Mouse (Mus musculus) olfactory bulb, adult 2 months (tissue): ENCODE results near the gene Il4. TPM values are rescaled to one million over a fixed set of nuclear protein-coding genes. Genes with fewer than 3 reads are reported as not detected.

Source experiments
- H3K27ac ChIP-seq: fragments of 200-500 bp; 2 replicates; pipeline ENCODE4 v1.5.1; 2012; ENCODE audit warnings: low read depth, low read length; ENCODE audit not compliant: insufficient read depth
- H3K4me1 ChIP-seq: fragments of 200-500 bp; 2 replicates; pipeline ENCODE4 v1.6.1; 2012; ENCODE audit warnings: low read length; ENCODE audit not compliant: control insufficient read depth, insufficient read depth
- H3K4me3 ChIP-seq: fragments of 200-500 bp; 2 replicates; pipeline ENCODE4 v1.5.1; 2012; ENCODE audit warnings: mild to moderate bottlenecking, low read depth, low read length, moderate library complexity; ENCODE audit not compliant: insufficient read depth
- CTCF ChIP-seq: fragments of 200-500 bp; IDR thresholded peaks from 2 replicates; pipeline ENCODE4 v1.5.1; 2012; ENCODE audit warnings: low read depth, mild to moderate bottlenecking, low read length, moderate library complexity; ENCODE audit not compliant: insufficient read depth
- POLR2A ChIP-seq: fragments of 200-500 bp; IDR thresholded peaks from 2 replicates; pipeline ENCODE4 v1.6.1; 2012; ENCODE audit warnings: mild to moderate bottlenecking, low read depth, low read length, moderate library complexity; ENCODE audit not compliant: insufficient read depth
- WGBS: fragments of 180-500 bp; shearing (Covaris S2); methylation state at CpG from one replicate; pipeline ENCODE4 v1.1.7; 2018; 5-methylcytosine and 5-hydroxymethylcytosine counted together
- polyA plus RNA-seq: library from polyadenylated mRNA; stranded (reverse); fragments of >200 nt; gene quantifications from 2 replicates; pipeline ENCODE4 v1.2.4, GENCODE M21; 2012; ENCODE audit warnings: low replicate concordance; ENCODE audit not compliant: missing spikeins, insufficient read depth, insufficient read length

Il4 gene
- polyA plus RNA-seq, 1 experiment, result not detected

GRCm38 (mm10) chr11:53627859-53628258 lies 9.4 kb upstream of the Il4 start:
- H3K4me1 ChIP-seq, result no peaks in the 10 kb centered on the region
- WGBS, result 10% methylated on average over 1 of the region's 1 CpGs

GRCm38 (mm10) chr11:53626802-53627373 lies 8.4 kb upstream of the Il4 start:
- TF ChIP-seq POLR2A, result no peak
- no peak for TF ChIP-seq CTCF
- WGBS, result 82% methylated on average over 17 of the region's 17 CpGs
- Histone ChIP-seq H3K4me3 (no peak overlapping the region), H3K4me1 (no peaks in the 10 kb centered on the region), H3K27ac (no peak overlapping the region)

More at GRCm38 (mm10) chr11:53627859-53628258, 9.4 kb upstream of the Il4 start:
- no peak for TF ChIP-seq CTCF
- no peak for TF ChIP-seq POLR2A
- no peak overlapping the region for H3K27ac ChIP-seq
- H3K4me3 ChIP-seq, result no peak overlapping the region

- whole genome bisulfite sequencing, result 98% methylated on average over 2 of the region's 2 CpGs
- no peak for TF ChIP-seq POLR2A
- no peak for TF ChIP-seq CTCF
- Histone ChIP-seq H3K4me1 (no peaks in the 10 kb centered on the region), H3K27ac (no peak overlapping the region), H3K4me3 (no peak overlapping the region)
These were observed 5.7 kb upstream of the Il4 start for GRCm38 (mm10) chr11:53624124-53624523.

- TF ChIP-seq POLR2A, result no peak
- TF ChIP-seq CTCF, result no peak
These were observed 5.1 kb upstream of the Il4 start for GRCm38 (mm10) chr11:53623573-53623972.

GRCm38 (mm10) chr11:53622440-53622806 lies 4.0 kb upstream of the Il4 start:
- Histone ChIP-seq H3K4me1 (no peaks in the 10 kb centered on the region), H3K4me3 (no peak overlapping the region), H3K27ac (no peak overlapping the region)
- 80% methylated on average over 6 of the region's 6 CpGs for WGBS
- TF ChIP-seq POLR2A, result no peak
- no peak for TF ChIP-seq CTCF

More at GRCm38 (mm10) chr11:53623573-53623972, 5.1 kb upstream of the Il4 start:
- WGBS, result 97% methylated on average over 9 of the region's 9 CpGs
- Histone ChIP-seq H3K4me3 (no peak overlapping the region), H3K4me1 (no peaks in the 10 kb centered on the region), H3K27ac (no peak overlapping the region)

GRCm38 (mm10) chr11:53621582-53622439 lies 3.3 kb upstream of the Il4 start:
- no peak for TF ChIP-seq POLR2A
- H3K4me3 ChIP-seq, result no peak overlapping the region
- WGBS, result 93% methylated on average over 11 of the region's 11 CpGs
- H3K27ac ChIP-seq, result no peak overlapping the region
- H3K4me1 ChIP-seq, result no peaks in the 10 kb centered on the region

- 91% methylated on average over 4 of the region's 4 CpGs for WGBS
- no peak for TF ChIP-seq POLR2A
- TF ChIP-seq CTCF, result no peak
- Histone ChIP-seq H3K4me3 (no peak overlapping the region), H3K27ac (no peak overlapping the region), H3K4me1 (no peaks in the 10 kb centered on the region)
These were observed 1.6 kb upstream of the Il4 start for GRCm38 (mm10) chr11:53620094-53620493.

- 73% methylated on average over 6 of the region's 6 CpGs for WGBS
- TF ChIP-seq CTCF, result no peak
- TF ChIP-seq POLR2A, result no peak
- H3K4me3 ChIP-seq, result no peak overlapping the region
- no peaks in the 10 kb centered on the region for H3K4me1 ChIP-seq
- H3K27ac ChIP-seq, result no peak overlapping the region
These were observed 959 bp upstream of the Il4 start for GRCm38 (mm10) chr11:53619428-53619827.

GRCm38 (mm10) chr11:53617562-53618109 lies 833 bp downstream of the Il4 start:
- no peak overlapping the region for H3K27ac ChIP-seq
- TF ChIP-seq CTCF (no peak), POLR2A (no peak)
- 74% methylated on average over 4 of the region's 4 CpGs for WGBS
- H3K4me3 ChIP-seq, result no peak overlapping the region
- no peaks in the 10 kb centered on the region for H3K4me1 ChIP-seq
